Mouse (Mus musculus): ENCODE measurements around the gene Gas2l3.
A peak's percentile ranks its signal among the peaks of the same experiment; 100 is the strongest.

Gene Gas2l3

DNA sequence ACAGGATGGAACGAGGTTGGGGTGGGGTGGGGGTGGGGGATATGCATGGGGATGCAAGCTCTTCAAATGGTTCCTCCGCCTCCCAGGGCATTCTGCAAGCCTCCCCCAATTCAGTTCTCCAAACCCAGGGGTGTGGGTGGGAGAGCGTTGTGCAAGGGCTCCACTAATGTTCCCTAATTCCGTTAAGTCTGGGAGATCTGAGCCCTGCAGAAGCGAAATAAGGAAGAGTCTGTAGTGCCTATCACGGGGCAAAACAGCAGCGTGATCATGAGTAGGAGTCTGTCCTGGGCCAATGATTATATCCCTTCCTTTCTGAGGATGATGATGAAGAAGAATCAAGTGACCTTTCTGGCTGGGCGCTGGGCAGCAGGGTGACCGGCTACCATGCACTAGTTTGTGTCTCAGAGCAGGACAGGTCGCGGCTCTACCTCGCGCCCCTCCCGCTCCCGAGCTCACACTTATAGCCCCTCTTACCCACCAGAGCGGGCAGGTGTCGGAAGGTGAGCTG lies 598 bp downstream of the Gas2l3 start:
- DNase-seq (ENCODE audit: low spot score in 2 of 2), result peak in 1 of 2 experiments; percentile 22

DNA sequence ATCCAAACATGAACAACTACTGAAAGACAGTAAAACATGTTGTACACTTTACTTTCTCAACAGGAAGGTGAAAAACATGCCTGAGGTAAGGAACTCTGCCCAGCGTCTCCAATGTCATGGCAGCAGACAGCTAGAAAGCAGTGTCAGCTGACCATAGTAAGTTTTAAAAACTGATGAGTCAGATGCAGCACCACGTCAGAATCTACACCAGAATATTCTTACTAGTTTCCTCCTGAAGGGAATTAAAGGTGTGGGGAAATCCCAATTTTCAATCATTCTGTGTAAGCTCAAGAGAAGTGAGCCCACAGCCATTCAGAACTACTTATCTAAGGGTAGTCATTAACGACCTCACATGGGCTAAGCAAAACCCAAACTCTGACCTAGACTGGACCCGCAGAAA lies 1.1 kb downstream of the Gas2l3 start:
- no peak for DNase-seq (ENCODE audit: low spot score in 2 of 2)

DNA sequence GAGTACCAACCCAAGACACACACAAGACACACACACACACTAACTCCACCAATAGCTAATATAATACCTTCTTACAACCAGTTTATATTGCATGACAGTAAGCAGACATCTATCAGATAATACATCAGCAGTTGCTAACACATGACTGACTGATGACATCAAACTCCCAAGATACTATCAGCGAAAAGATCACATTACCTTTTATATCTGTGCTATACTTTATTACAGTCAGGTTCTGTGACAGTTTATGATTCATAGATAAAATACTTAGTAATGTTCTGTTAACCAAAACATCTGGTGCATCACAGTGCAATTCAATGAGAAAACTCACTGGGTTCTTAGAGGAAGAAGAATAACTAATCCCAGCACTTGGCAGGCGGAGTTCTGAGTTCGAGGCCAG lies 1.8 kb downstream of the Gas2l3 start:
- no peak for DNase-seq (ENCODE audit: low spot score in 2 of 2)

DNA sequence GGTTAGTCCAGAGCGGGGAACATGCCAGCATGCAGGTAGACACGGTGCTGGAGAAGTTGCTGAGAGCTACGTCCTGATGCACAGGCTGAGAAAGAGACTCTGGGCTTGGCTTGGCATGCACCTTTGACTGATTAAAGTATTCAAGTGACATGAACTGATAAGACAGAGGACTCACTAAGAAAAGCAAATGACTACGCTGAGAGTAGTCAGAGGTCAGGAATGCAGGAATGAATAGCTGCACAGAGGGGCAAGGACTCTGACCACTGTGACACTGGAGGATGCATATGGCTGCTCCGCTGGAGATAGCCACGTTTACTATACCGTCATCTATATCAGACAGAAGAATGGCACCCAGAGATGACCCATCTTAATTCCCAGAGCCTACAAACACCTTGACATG lies 4.4 kb downstream of the Gas2l3 start:
- DNase-seq (ENCODE audit: low spot score in 2 of 2), result no peak

DNA sequence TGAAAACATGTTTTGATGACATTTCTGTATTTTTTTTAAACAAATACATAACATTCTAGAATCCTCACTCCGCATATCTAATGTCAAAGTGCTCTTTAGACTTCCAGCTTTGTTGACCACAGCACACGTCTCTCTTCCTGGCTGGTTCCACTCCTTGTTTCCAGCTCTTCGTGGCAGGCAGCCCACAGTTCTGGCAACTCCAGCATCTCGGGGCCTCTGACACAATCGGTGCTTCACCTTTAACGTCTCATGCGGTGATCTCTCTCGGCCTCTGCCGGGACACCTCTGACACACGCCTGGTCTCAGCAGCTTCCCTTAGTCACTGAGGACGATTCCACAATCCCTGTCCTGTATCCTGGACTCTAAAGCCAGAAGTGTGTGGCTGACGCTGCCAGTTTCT lies 5.8 kb downstream of the Gas2l3 start:
- no peak for DNase-seq (ENCODE audit: low spot score in 2 of 2)

DNA sequence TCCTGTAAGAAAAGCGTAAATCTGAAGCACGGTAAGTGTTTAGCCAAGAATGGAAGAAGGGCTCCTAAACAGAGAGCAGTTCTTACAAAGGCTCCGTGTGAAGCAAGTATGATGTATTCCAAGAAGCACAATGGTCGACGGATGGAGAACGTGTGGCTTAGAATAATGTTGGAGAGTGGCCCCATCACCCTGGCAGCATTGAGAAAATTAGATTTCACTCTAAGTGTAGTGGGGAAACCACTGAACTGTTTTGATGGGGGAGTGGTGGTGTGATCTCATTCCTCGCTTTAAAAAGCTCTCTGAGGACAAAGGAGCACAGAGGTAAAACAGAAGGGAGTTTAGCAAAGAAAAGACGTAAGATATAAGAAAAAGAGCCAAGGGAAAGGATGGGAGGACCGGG lies 6.3 kb downstream of the Gas2l3 start:
- DNase-seq (ENCODE audit: low spot score in 2 of 2), result no peak

DNA sequence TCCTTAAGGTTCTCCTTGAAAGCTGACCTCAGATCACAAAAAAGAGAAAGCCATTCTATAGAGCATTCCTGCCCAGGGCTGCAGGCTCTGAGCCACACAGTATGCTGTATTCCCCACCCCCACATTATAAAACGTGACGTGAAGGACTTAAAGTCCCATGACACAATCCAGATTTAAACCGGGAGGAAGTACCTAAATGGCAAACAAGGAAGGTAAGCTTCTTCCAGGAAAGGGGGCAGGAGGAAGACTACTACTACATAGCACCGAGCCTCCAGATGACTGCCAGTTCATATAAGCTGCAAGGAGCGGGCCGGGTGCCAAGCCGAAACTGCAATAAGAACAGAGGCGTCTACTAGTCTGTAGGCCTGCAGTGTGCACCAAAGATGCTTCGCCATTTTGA lies 7.8 kb downstream of the Gas2l3 start:
- no peak for DNase-seq (ENCODE audit: low spot score in 2 of 2)

DNA sequence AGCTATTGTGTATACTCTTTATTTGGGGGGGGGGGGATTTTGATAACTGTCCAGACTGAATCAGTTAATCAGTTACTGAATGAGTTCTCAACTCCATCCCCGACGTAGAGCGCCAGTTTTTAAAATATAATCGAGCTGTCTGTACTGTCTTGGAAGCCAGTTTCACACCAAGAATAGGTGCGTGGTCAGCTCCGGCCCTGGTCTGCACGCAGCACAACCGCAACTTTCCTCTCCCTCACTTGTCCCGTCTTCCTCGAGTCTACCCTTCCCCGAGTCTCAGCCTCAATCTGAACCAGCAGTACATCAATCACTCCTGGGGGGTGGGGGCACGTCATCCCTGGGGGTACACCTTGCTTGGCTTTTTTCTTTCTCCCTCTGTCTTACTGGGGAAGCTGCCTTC lies 8.4 kb downstream of the Gas2l3 start:
- DNase-seq (ENCODE audit: low spot score in 2 of 2), result no peak

DNA sequence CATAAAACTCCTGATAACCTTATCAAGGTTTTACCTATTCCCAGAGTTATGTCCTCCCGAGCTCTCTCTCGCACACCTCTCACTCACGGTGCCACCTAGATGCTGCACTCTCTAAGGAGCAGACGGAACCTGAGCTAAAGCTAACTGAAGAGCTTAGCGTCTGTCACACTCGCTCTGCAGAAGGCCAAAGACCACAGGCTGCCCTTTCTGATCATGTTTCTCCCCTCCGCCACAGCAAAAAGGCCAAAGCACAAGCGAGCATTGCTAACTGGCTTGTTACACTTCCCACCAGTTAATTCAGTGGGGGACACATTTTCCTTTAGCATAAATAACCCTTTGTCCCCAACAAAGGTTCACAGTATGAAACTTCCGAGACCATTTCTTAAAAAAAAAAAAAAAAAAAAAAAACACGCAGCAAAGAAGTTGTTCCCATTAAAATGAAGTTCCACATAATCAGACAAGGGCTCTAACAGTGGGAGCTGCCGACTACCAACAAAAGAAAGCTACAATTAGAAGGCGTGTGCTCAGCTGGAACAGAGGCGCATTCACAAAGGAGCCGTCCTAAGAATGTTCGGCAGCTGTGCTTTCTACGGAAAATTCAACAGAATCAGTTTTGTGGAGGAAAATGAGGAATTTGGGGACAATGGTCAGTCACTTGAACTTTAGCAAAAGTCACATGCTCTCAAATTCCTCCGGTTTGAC lies 9.1 kb downstream of the Gas2l3 start:
- no peak for DNase-seq (ENCODE audit: low spot score in 2 of 2)

DNA sequence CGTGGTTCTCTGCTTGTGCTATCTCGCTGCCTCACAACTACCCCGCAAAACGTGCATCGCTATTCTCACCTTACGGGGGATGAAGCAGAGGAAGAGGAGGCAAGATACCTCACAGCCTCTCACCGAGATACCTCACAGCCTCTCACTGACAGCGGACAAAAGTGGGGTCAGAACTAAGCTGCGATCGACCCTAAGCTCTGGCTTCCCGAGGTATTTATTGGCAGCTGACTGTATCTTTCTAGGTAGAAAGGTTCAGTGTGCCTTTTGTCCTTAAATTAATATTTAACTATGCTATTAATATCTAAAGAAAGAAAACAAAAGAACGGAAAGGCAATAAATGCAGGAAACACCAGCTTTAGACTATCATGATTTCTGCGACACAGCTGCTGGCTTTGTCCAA lies 11.0 kb downstream of the Gas2l3 start:
- no peak for DNase-seq (ENCODE audit: low spot score in 2 of 2)

DNA sequence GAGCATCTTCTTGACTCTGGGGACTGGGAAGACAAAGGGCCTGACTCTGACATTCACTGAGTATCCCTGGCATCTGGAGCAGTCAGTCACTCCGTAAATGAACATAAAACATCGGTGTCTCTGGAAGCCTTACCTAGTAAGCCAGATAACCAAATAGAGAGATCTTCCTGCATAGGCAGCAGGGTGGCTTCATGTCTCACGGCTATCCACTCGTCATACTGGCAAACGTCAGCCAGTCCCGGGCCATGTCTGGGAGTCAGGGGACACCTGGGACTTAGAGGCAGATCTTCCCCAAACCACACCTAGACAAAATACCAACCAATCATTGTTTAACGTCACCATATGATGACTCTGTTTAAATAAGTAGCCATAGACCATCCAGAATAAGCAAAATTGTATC lies 13.0 kb downstream of the Gas2l3 start:
- no peak for DNase-seq (ENCODE audit: low spot score in 2 of 2)

DNA sequence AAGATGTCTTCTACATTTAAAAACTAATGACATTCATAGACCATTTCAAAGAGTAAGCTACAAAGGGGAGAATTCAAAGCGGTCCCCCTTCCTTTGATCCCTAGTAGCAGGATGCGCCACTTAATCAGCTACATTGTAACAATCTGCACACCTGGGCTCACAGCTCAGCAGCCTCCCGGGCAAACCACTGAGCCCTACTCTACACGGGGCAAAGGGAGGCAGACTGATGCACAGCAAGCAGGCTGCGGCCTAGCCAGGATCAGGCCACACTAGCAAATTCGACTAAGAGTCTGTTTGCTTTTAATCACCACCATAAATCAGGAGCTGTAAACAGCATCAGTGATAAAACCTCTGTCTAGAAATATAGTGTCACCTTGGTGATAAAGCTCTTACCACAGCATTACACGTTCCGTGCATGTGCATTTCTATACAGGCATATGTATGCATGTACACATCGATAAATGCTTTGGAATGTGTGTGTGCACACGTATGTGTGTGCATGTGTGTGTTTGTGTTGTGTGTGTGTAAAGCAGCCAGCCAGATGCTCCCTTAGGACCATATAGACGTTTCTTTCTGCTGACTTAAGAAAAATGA lies 18.9 kb downstream of the Gas2l3 start:
- DNase-seq (ENCODE audit: low spot score in 2 of 2), result no peak

DNA sequence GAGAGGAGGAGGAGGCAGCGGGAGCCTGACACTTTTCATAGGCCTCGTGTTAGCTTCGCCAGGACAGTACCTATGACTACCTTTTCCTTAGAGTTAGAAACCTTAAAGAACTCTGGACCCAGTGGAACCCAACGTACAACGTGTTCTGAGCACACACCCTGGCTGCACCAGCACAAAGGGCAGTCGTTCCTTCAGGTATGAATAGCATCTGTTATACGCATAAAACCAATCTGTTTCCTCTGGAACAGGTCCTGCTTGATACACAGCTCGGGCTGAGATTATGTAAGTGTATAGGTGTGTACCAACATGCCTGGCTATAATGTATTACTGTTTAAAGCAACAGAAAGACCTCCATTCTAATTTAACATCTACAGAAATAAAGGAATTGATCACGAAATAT lies 19.6 kb downstream of the Gas2l3 start:
- no peak for DNase-seq (ENCODE audit: low spot score in 2 of 2)

DNA sequence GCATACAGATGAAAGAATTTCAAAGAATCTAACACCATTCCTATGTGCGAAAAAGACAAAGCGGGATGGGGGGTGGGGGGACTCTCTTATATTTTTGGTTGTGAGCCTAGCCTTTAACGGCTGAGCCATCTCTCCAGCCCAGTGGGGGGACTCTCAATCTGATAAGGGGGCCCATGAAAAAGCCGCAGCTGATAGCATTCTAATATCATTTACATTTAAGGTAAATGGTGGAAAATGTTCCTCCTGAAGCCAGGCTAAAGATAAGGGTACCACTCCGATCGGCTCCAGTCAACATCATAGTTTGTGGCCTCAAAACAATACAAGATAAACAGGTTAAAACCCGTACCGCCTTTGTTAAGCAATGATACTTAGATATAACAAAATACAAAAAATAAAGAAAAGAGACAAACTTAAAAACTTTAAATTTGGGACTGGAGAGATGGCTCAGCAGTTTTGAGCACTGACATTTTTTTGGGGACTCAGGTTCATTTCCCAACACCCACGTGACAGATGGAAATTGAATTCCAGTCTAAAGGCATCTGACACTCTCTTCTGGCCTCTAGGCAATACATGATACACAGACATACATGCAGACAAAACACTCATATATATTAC lies 20.5 kb downstream of the Gas2l3 start:
- no peak for DNase-seq (ENCODE audit: low spot score in 2 of 2)

DNA sequence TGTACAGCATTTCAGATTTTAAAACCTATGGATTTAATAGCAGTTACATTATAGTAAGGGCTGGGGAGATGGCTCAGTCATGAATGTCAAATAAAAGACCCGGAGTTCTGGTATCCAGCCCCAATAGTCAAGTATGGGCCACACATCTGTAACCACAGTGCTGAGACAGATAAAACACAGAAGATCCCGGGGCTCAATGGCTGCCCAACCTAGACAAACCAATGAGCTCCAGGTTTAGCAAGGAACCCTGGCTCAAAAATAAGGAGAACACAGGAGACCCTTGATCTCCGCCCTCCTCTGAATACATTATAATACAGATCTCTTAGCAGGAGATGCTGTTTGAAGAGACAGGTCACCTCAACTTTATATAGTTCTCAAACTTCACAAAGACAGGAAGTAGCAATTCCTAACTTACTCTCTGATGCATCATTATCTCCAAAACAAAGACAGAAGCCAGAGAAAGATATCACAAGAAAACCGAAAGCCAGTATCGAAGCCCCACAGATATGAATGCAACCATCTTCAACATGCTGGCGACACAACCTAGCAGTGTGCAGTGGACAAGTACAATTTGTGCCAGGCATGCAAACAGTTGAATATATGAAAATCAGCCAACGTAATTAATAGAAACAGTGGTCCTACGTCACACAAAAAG lies 21.1 kb downstream of the Gas2l3 start:
- no peak for DNase-seq (ENCODE audit: low spot score in 2 of 2)

DNA sequence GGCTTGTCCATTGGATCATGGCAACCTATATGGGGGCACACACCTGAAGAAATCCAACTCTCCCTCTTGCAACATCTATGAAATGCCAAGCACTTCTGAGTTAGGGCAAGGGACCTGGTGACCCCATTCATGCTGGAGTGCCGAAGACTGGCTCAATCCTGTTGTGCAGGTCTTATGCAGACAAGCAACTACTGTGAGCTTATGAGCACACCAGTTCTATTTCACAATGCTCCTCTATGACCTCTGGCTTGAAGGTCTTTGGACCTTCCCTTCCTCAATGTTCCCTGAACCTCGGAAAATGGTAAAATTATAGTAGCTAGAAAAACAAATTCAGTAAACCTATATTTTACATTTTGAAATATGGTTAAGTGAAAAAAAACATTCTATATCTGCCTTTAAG lies 25.8 kb downstream of the Gas2l3 start:
- DNase-seq (ENCODE audit: low spot score in 2 of 2), result no peak

DNA sequence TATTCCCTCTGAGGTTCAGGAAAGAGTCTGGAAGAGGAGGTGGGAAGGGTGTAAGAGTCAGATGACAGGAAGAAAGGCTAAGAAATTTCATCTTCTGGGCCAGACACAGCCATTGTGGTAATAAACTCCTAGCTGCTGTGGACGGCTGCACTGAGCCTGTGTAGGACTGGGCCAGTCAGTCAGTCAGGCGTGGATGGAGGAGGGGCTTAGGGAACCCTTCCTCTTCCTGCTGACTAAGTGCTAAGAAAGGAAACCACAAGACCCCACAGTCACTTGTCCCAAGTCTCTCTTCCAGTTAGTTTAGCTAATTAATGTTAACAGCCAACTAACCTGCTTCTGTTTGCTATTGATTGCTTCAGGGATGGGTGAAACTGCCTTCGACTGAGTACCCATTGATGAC lies 28.3 kb downstream of the Gas2l3 start:
- DNase-seq (ENCODE audit: low spot score in 2 of 2), result no peak

DNA sequence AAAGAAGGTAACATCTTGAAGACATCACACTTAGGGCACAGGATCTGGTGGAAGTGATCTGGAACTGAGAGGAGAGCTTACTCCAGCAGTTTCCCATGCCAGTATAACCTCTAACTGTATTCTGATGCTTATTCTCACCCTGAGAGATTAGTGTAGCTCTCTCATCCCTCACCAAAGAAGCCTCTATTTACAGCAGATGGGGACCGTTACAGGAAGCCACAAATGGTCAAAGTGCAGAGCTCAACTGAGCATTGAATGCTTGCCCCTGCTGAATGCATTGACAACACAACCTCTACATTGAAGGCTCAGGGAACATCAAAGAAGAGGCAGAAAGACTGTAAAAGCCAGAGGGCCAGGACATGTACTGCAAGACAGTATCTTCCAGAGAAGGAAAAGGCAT lies 36.2 kb downstream of the Gas2l3 start:
- no peak for DNase-seq (ENCODE audit: low spot score in 2 of 2)

DNA sequence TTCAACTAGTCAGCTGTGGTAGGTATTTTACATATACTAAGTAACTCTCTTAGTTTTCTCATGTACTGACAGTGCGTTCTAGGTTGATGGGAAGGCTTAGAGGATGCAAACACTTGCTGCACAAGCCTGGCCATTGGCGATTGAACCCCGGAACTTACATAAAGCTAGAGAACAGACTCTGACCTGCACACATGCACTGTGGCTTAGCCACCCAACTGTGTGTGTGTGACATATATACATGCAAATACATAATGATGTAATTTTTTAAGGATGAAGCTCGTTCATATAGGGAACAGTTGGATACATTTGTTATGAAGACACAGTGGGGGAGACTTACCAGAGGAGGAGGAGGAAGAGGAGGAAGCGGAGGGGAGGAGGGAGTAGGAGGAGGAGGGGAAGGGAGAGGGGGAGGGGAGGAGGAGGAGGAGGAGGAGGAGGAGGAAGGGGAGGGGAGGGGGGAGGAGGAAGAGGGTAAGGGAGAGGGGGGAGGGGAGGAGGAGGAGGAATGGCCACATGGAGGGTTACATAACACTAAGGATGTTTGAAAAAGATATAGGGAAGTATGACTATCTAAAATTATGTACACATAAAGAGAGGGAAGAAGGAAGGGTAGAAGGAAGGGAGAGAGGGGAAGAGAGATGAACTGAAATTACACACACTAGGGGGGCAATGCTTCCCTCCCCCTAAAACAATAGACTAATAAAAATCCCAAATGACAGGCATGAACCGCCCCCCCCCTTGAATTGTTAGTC lies 36.9 kb downstream of the Gas2l3 start:
- no peak for DNase-seq (ENCODE audit: low spot score in 2 of 2)

DNA sequence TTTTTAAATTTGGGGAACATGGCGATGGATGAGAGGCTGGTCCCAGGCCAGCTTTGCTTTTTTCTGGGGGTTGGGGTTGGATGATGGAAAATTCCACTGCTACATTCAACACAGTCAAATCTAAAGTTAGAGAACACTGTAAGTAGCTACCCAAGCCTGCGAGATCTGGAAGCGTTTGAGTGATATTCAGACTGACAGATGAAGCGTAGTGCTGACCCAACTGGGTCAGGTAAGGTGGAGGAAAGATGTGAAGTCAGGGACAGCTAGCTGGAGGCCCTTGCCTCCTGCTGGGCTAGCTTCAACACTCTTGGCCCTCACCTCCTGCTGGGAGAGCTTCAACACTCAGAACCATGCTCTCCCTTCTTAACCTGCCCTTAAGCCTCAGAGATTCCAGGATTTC lies 38.8 kb downstream of the Gas2l3 start:
- no peak for DNase-seq (ENCODE audit: low spot score in 2 of 2)

DNA sequence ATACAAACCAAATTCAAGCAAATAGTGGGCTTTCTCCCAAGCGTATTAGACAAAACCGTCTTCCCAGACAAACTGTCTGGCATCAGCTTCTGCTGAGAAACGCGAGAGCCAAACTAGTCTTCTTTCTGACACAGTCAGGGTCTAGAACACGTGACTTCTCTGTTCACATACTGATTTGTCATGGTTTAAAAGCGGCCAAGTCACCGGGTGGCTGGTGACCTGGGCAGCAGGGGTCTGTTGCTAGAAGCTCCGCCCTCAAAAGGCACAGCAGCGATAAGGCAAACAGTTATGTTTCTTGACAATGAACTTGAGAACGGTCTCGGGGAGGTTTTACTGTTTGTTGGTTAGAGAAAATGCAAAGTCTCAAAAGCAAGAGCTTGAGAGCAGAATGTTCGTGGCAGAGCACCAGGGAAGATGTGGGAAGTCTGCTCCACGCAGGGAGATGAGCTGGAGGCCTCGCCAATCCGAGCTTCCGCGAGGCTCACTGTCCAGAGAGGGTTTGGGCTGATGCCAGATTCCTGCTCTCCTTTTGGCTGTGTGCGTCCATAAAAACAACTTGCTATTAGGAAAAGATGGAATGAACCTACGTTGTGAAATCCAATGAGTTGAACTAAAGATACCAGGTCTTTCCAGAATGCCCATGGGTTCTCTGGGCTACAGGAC lies 43.0 kb downstream of the Gas2l3 start:
- DNase-seq (ENCODE audit: low spot score in 2 of 2), result no peak

DNA sequence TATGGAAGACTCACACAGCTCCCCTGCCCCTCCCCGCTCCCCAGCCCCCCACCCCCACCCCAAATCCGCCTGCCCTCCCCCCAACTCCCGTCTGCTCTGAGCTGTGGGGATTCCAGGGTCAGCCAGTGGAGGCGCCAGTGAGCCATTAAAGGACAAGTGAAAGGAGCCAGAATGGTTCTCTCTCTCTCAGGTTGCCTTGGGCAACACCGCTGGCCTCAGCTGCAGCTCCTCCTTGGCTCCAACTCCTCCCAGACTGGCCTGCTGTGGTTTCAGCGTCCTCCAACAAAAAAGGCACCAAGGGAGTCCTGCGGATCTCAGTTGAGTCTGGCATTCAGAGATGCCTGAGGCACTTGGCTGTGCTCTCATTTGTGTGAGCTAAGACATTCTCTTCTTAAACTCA lies 47.9 kb downstream of the Gas2l3 start:
- peak in 1 of 2 experiments; percentile 34 for DNase-seq (ENCODE audit: low spot score in 2 of 2)

Data from left cerebral cortex, adult 9 months (tissue).